Mouse (Mus musculus): ENCODE data around the gene Slc43a2. TPM values are rescaled to one million over a fixed set of nuclear protein-coding genes. Genes with fewer than 3 reads are reported as not detected.
"Not testable (repeated sequence)": the region's sequence is repeated elsewhere in the genome, so short reads cannot be mapped to it uniquely, and the experiment has no call there.

The Slc43a2 gene
- total and polyA plus RNA-seq, 3 experiments: 21.2 to 38.3 (median 28.7) TPM

GRCm38 (mm10) chr11:75551321-75551720 is 19.8 kb downstream of the Slc43a2 start:
- DNase-seq: no peak

GRCm38 (mm10) chr11:75551961-75552441 is 20.5 kb downstream of the Slc43a2 start:
- peak; percentile 38 for DNase-seq

- no peak for DNase-seq
These were observed 21.5 kb downstream of the Slc43a2 start for GRCm38 (mm10) chr11:75552906-75553482.

- not testable (repeated sequence) for DNase-seq
These were observed 24.5 kb downstream of the Slc43a2 start for GRCm38 (mm10) chr11:75556006-75556405.

GRCm38 (mm10) chr11:75557142-75557541 is 25.6 kb downstream of the Slc43a2 start:
- DNase-seq: no peak

GRCm38 (mm10) chr11:75558101-75558500 is 26.6 kb downstream of the Slc43a2 start:
- no peak for DNase-seq

- no peak for DNase-seq
These were observed 28.5 kb downstream of the Slc43a2 start for GRCm38 (mm10) chr11:75559870-75560504.

GRCm38 (mm10) chr11:75560530-75561409 is 29.3 kb downstream of the Slc43a2 start:
- no peak for DNase-seq

GRCm38 (mm10) chr11:75561410-75561791 is 29.9 kb downstream of the Slc43a2 start:
- DNase-seq: no peak

- DNase-seq: no peak
These were observed 31.3 kb downstream of the Slc43a2 start for GRCm38 (mm10) chr11:75562840-75563239.

GRCm38 (mm10) chr11:75563851-75564548 is 32.5 kb downstream of the Slc43a2 start:
- peak; percentile 86 for DNase-seq

- DNase-seq: peak; percentile 91
These were observed 34.4 kb downstream of the Slc43a2 start for GRCm38 (mm10) chr11:75565849-75566248.

- DNase-seq: no peak
These were observed 35.0 kb downstream of the Slc43a2 start for GRCm38 (mm10) chr11:75566276-75567196.

- no peak for DNase-seq
These were observed 36.0 kb downstream of the Slc43a2 start for GRCm38 (mm10) chr11:75567346-75568114.

- DNase-seq: no peak
These were observed 36.6 kb downstream of the Slc43a2 start for GRCm38 (mm10) chr11:75568115-75568511.

- DNase-seq: no peak
These were observed 37.5 kb downstream of the Slc43a2 start for GRCm38 (mm10) chr11:75568962-75569361.

GRCm38 (mm10) chr11:75570375-75571125 is 39.1 kb downstream of the Slc43a2 start:
- DNase-seq: peak; percentile 45

GRCm38 (mm10) chr11:75571126-75571990 is 39.9 kb downstream of the Slc43a2 start:
- peak; percentile 66 for DNase-seq
